Mouse (Mus musculus): ENCODE data around the gene Tmigd3.

Tmigd3 gene

DNA sequence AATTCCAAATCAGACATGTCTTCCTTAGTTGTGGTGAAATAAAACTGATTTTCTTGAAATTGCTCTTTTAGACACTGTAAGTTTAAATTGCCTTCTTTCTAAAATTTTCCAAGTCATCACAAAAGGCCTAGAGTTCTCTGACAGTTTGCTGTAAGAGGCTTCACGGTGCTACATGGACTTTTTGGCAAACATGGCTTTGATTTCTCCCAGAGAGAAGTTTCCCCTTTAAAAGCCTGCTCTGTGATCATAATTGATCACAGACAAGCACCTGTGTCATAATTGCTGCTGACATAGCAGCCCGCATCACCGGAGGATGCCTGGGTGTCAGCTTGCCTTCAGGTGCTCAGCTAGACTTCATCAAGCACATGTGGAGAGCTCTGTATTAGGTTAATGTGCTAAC lies at the start of gene Tmigd3, which contains the start of gene Adora3:
TSS of gene Tmigd3 (plus strand) at position 346 of the 400 bp plus-strand sequence.
TSS of gene Adora3 (plus strand) at position 301 of the 400 bp plus-strand sequence.
- DNase-seq, result no peak

GRCm38 (mm10) chr3:105821504-105821903 lies 49.2 kb upstream of the Tmigd3 start:
- no peak for DNase-seq

DNA sequence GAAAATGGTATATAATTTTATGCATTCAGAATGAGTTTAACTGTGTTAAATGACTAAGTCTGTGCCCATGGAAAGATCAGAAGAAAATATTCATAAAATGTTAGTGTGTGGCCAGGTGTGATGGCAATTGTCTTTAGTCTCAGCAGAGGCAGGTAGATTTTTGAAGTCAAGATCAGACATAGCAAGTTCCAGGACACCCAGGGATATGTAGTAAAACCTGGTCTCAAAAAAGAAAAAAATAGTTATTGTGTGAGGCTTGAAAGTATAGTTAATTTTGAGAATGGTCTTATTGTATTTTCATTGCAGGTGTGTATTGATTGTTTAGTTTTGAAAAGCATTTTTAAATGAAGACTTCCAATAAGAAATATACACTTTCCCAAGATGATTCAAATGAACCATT lies 47.1 kb upstream of the Tmigd3 start:
- no peak for DNase-seq

- DNase-seq, result no peak
These were observed 46.6 kb upstream of the Tmigd3 start for GRCm38 (mm10) chr3:105824103-105824502.

DNA sequence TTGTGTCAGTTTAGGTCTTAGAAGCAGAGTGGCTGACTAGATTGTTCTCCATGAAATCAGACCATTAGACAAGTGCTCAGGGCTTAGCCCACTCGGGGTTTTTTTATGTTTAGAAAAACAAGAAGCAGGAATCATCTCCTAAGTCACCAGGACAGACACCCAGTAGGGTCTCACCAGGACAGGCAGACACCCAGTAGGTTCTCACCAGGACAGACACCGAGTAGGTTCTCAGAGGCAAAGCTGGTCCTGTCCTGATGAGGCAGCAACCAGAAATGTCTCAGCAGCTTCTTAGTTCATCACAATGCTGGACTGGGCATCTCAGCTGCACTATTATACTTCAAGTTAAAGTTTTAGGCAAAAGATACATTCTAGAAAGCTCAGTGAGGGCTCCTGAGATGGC lies 46.0 kb upstream of the Tmigd3 start:
- no peak for DNase-seq

DNA sequence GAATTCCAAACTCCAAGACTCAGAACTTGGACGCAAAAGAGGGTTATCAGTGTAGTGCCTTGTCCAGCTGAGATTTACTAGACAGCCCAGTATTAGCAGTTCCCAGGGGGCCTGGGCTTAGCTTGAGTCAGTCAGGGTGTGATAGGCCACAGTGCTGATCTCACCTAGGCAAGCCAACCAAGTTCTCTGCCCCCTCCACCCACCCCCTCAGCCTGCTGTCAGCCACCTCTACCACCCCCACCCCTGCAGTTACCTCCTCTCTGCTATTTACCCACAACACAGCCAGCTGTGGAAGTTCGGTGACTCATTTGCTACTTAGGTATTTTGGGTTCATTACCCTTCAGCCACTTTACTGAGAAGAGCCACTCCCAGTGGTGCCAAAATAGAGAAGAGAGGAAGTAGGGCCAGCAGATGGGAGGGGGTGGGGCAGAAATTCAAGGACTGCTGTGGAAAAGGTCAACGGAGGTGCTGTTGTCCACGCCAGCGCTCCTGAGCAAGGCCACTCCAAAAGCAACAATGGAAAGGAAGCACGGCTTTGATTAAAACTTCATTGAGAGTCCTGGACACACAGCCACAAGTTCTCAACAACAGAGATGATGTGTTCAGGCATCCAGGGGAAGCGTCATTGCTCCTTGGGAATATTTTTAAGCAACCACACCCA lies 45.1 kb upstream of the Tmigd3 start:
- DNase-seq, result no peak

DNA sequence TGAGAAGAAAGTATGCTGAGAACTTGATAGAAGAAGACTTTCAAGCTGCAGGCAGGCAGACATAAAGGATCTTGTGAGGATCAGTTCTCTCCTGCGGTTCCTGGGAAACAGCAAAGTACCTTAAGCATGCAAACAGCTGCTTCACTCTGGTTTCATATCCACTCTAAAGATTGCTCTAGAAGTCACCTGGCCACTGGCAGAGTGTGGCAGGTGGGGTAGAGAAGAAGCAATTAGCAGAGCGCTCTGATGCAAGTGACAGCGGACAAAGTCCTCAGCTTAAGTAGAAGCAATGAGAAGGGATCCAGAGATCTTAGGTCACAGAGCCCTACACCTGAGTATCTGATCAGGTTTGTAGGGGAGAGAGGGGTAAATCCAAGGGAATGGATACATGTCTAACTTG lies 39.1 kb upstream of the Tmigd3 start:
- DNase-seq, result no peak

DNA sequence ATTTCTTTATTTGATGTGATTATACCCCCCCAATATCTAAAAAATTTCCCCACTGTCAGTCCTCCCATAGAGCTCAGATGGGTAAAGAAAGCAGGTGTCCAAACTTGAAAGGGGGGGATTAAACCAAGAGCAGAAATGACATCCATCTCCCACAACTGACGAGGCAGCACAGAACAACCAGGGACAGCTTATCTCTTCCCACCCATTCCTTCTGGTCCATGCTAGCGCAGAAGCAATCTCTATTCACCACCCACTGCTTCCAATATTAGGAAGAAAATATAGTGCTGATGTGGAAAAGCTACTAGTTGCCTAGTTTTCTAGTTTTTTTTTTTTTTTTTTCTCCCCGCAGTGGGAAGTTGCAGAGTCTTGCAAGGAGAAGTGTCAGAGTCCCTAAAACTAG lies 34.8 kb upstream of the Tmigd3 start:
- no peak for DNase-seq

- no peak for DNase-seq
These were observed 33.8 kb upstream of the Tmigd3 start for GRCm38 (mm10) chr3:105836883-105837282.

- DNase-seq, result no peak
These were observed 32.0 kb upstream of the Tmigd3 start for GRCm38 (mm10) chr3:105838655-105839054.

GRCm38 (mm10) chr3:105839836-105840235 lies 30.9 kb upstream of the Tmigd3 start:
- no peak for DNase-seq

- no peak for DNase-seq
These were observed 24.2 kb upstream of the Tmigd3 start for GRCm38 (mm10) chr3:105846294-105847069.

DNA sequence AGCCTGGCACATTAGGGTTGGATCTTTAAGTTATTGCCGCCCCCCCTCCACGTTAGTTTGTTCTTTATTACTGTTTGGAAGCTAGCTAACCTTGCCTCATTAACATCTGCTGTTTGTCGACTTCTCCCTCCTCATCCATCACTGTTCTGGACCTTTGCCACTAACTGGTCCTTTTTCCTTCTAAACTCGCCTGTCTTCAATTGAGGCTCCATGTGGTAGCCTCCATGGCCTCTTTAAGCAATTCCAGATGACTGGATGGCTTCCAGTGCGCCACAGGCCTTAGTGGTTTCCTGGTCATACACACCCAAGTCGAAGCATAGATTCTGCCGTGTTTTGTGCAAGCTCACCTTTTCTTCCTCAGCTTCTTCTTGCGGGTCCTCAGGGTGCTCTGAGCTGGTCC lies 16.9 kb upstream of the Tmigd3 start:
- DNase-seq, result no peak

DNA sequence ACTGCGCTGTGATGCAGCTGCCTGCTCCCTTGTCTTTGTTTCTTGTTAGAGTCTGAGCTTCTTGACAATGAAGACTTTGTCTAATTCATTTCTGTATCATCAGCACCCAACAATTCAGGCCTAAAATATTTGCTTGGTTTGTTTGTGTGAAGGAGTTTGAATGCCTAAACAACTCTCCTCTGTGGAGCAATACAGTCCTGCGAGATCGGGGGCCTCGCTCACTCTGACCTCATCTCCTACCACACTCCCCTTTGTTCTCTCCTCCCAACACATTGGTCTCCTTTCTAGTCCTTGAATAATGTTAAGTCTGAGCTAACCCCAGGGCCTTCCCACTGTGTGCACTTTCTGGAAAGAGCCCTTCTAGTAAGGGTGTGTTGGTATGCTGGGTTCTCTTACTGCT lies 15.9 kb upstream of the Tmigd3 start:
- no peak for DNase-seq

DNA sequence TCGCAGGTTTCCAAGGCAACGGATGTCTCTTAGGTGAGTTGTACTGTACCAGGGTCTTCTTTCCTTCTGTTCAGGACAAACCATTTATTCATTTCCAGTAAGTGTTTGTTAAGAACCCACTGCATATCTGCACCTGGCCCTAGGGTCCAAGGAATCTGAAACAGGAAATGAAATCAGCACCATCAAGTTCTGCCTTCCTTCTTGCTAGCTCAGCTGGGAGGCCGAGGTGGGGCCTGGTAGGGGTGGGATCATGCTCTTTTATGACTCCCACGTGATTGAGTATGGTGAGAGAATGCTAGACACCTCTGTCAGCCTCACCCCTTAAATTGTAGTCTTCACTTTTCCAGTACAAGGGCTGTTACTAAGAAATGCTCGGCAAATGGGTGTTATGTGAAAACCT lies 13.2 kb upstream of the Tmigd3 start:
- no peak for DNase-seq

- no peak for DNase-seq
These were observed 8.8 kb upstream of the Tmigd3 start for GRCm38 (mm10) chr3:105861747-105862366.

DNA sequence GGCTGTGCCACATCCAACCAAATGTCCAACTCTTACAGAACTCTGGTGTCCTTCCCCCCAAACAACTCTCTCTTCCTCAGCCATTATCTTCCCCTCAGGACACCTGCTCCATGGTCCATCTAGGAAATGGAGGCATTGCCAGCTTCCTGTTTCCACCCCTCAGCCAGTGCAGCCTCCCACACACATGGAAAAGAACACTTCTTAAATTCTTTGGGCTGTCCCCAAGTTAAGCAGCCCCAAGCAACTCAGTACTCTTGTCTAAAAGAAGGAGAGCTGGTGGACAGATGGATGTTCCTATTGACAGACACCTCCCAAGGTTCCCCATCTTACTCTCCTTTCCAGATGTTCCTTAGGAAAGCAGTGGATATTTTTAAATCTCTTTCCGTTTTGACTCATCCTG lies 6.6 kb upstream of the Tmigd3 start:
- no peak for DNase-seq

- DNase-seq, result peak; percentile 56 to 58
These were observed 5.6 kb upstream of the Tmigd3 start for GRCm38 (mm10) chr3:105865122-105865521.

- peak in 1 of 2 experiments; percentile 23 for DNase-seq
These were observed 2.6 kb upstream of the Tmigd3 start for GRCm38 (mm10) chr3:105868135-105868534.

DNA sequence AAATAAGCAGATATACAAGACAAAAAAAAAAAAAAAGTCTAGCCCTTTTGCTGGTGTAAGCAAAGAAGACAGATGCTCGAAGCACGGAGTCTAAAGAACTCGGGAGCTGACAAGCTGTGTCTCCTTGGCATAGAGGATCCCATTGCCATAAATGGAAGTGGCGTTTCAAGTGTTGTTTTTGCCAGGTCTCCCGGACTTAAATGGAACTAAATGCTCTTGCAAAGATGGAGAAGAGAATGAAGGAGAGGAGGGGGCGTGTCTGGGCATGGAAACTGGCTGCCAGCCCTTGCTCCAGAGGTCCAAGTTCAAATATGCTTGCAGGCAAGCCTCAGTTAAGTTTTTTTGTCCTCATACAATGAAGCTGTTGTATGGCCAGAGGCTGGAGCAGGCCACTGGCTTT lies 1.3 kb downstream of the Tmigd3 start:
- no peak for DNase-seq

DNA sequence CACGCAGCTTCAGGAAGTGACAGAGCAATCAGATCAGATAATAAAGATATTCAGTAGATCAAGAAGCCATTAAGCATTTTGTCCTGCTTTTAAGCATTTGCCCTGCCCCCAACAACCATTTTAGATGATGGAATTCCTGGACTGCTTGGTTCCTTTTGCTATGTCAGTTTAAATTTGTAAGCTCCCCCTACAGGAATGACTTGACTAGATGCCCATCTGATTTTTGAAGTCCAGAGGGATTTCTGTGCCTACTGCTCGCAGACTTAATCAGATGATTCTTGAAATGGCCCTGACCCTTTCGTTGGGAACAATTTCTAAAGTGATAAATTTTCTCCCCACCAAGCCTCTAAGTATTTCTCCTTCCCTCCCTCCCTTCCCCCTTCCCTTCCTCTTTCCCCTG lies 1.9 kb downstream of the Tmigd3 start:
- no peak for DNase-seq

DNA sequence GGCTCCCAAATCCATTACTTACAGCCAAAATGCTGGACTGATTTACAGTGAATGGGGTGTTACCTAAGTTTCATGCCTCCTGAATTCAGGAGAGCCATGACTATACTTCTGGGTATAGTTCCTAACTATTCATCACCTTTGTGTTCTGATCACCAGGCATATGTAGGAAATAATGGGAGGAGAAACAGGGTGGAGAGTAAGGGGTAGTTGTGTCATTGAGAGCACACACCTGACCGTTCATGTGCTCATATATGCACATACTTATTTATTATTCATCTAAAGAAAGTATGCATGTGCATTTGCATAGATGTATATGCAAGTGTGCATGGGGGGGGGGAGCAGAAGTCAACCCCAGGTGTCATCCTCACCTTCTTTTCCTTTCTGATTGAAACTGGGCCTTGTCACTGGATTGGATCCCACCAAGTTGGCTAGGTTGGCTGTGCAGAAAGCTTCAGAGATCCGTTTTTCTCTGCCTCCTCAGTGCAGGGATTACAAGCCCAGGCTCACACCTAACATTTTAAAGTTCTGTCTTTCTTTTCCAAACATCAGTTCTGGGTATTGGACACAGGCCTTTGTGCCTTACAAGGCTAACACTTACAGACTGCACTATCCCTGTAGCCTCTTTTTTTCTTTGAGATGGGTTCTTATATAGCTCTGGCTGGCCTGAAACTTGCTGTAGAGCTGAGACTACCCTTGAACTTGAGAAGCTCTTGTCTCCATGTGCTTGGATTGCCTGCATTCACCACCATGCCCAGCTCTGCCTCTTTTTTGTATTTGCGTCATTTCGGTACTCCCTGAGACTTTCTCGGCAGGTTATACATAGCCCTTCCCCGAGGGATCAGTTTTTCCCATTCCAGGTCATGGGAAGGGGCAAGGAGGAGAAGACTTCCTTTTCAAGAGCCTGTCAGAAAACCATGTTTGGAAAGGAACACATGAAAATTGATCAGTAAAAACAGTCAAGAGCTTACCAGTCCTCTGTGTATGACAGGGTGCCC lies 3.0 kb downstream of the Tmigd3 start:
- DNase-seq, result no peak

DNA sequence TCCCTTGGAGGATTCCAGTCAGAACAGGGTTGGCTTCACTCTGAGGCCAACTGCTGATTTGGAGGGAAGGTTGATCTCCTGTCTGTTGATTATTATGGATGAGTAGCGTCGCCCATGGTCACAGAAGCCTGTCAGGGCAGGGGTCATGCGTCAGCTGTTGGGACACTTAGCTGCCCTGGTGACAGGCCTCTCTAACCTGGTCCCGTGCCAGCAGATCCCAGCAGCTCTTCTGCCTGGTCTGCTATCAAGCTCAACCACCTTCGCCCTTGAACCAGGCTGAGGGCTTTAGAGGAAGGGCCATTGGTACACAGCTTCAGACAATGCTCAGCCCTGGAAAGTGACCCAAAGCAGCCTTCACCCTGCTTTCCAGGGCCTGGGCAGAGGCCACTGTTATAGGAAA lies 5.3 kb downstream of the Tmigd3 start:
- peak; percentile 67 to 73 for DNase-seq
